Mouse (Mus musculus): ENCODE results near the gene Slc16a10. TPM values are rescaled to one million over a fixed set of nuclear protein-coding genes. Genes with fewer than 3 reads are reported as not detected.

Slc16a10 gene
- total RNA-seq, 2 experiments from 2014 or later = 24.4 to 40.8 TPM

DNA sequence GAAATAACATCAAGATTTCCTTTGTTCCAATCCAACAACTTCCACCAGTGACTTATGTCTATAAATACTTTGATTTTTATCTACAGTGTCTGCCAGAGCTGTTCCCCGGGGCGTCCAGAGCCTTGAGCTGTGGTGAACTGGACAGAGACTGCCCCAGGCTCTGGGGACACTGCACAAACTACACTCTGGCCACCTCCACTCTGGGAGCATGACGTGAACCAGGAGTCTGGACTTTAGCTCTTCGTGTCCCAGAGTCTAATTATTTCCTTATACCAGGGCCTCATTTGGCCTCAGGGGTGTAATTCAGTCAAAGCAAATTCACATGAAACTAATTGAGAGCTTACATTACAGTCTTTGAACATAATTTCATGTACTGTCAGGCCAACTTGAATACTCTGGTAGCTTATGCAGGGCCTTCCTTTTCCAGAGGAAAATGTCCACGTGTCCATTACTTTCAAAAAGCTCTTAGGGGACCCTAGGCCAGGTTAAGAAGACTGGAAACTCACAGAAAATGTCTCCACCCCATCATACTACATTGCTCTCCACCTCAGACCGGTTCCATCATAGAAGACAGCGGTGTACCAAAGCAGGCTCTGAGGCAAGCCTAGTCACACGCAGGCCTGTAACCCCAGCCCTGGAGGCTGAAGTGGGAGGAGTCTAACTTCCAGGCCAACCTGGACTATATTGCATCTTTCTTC lies 9.9 kb upstream of the Slc16a10 start:
- no peak for ATAC-seq (replicated peaks; ENCODE audit: poor library complexity)

DNA sequence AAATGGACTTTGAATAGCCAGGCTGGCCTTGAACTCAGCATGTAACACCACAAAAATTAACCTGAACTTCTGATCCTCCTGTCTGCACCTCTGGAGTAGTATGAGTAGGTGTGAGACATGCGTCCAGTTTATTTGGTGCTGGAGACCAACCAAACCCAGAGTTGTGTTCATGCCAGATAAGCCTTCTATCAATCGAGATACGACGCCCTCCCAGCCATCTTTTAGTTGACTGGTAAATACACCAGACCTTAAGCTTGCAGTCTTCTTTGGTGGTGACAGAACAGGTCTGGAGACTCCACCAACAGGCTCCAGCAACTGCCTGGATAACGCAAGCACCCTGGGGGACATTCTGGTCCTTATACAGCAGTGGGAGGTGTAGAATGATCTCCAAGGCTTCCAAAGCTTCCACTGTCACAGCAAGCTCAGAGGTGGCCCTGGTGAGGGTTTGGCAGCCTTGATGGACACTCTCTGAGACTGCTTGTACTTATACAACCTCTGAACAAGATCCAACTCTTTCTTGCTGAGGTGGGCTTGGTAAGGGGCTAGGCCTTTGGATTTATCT lies 7.6 kb upstream of the Slc16a10 start:
- ATAC-seq (replicated peaks; ENCODE audit: poor library complexity) = peak; percentile 66

DNA sequence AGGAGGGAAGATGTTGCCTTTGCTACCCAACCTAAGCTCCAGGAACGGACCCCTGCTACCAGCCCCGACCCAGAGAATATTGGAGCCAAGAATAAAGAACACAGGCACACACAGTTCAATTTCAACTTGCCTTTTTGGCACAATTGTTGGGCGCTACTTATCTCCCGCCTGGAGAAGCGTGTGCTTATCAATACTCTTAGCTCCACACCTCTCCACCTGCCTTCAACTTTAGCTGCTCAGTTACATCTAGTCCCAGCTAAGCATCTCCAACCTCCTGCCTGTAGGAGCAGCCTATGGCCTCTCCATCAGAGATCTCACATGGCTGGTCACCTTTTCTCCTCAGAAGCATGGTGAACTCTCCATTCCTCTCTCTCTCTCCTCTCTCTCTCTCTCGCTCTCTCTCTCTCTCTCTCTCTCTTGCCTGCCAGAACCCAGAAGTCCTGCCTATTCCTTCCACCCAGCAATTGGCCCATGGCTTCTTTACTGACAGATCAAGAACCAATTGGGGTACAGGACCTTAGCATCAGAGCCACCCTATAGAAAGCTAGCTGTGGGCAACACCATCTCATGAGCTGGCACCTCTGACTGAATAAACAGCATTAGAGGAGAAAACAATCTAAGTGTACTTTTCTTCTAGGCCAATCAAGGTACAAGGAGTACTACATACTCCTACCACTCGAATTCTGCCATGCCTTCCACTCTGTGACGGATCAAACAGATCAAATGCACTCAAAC lies 5.4 kb upstream of the Slc16a10 start:
- peak; percentile 52 for ATAC-seq (replicated peaks; ENCODE audit: poor library complexity)

DNA sequence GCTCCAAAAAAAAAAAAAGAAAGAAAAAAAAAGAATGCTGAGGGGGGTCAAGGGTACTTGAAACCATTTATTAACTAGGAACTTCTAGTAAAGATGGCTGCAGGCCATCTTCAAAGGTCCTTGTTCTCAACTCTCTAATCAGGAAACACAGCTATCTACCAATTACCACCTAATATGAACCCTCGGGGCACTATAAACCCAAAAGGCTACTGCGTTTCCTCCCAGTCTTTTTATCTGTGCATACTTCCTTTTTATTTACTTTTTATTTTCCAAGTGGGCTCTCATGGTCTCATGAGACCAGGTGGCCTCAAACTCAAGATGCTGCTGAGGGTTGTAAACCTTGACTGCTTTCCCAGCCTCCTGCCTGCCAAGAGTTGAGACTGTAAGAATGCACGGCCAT lies 4.4 kb upstream of the Slc16a10 start:
- ATAC-seq (replicated peaks; ENCODE audit: poor library complexity) = no peak

DNA sequence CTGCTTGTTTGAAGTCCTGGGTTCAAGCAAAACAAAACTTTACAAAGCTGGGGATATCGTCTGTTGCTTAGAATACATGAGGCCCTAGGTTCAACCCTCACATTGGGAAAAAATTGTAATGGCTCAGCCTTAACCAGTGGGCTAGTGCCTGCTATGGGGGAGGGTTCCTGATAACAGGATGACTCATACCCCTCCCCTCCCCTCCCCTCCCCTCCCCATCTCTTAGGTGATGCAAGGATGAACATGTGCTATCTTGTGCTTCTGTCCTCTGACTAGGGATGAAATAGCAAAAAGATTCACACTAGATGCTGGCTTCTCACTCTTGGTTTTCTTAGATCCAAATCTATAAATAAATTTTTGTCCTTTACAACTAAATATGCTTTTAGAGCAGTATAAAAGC lies 2.8 kb upstream of the Slc16a10 start:
- ATAC-seq (replicated peaks; ENCODE audit: poor library complexity) = no peak

DNA sequence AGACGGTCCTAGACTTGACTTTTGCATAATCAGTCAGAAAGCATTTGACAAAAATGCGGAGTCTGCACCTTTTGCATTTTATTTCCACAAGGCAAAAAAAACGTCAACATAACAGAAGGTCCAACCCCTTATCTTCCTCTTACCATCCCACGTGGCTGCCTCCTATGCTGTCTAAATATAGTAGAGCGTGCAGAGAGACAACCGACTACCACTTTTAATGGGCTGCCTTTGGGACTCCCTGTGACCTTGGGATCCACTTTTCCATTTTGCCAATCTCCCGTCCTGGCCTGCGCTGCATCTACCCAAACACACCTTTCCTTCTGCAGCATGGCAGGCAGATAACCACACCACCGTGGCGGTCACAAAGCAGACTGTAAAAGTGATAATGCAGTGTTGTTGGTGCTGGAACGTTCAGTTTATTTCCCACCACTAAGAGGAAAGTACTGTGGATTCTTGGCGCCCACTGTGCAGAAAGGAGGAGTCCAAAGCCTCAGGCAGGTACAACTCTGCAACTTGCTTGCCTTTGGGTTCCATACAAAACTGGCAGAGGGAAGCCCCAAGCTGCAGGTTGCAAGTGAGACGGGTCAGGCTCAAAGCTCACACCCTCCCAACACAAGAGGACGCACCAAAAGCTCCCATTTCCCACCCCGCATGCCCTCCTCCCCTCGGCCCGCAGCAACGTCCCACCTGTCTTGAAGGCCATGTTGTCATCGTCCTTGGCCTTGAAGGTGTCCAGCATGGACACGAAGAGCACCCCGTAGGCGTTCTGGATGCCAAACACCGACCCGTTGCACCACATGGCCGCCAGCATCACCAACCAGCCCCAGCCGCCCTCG lies 824 bp downstream of the Slc16a10 start:
- ATAC-seq (replicated peaks; ENCODE audit: poor library complexity) = peak; percentile 64

DNA sequence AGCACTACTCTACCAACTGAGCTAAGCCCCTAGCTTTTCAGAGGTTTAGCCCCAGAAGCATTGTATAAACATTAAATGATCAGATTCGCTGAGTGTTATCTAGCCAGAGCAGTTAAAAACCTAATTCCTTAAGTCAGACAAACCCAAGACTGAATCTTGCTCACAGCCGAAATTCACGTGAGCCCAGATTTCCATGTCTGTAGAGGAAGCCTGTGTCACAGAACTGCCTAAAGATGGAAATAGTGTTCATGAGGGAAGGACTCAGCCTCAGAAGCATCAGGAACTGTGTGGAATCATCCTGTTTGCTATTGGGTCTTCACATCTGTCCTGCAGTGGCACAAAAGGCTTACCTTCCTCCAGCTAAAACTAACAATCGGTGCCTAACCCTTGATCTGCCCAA lies 2.4 kb downstream of the Slc16a10 start:
- no peak for ATAC-seq (replicated peaks; ENCODE audit: poor library complexity)

DNA sequence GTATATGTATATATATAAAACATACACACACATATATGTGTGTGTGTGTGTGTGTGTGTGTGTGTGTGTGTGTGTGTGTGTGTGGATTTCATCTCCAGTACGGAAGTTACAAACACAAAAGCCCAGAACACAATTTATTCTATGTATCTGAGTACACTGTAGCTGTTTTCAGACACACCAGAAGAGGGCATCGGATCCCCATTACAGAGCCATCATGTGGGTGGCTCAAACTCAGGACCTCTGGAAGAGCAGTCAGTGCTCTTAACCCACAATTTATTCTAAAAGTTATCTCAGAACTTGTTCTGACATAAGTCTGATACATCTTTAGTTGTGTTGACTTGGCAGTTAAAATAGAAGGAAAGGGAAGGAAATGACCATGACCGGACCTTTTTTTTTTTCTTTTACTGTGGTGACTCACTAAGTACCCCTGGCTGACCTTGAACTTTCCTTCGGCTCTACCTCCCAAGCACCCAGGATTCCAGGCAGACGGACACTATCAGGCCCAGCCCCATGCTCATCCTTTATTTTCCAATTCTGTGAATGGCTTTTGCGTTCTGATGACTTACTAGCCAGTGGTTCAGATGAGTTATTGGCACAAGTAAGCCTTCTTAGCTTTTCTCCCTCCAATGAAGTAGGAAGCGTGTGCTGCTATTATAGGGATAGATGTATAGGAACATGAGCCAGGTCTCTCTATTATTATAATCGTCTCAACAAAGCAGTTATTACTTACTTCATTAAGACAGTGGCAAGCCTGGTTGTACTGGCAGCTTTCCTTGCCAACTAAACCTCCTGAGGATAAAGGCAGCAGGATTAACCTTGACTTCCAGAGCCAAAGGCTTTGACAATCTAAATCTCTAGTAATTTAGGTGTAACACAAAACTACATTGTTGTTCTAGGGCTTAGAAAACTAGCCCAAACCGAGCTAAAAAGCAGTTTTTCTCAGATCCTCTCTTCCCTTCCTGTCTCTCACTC lies 6.0 kb downstream of the Slc16a10 start:
- ATAC-seq (replicated peaks; ENCODE audit: poor library complexity) = no peak

DNA sequence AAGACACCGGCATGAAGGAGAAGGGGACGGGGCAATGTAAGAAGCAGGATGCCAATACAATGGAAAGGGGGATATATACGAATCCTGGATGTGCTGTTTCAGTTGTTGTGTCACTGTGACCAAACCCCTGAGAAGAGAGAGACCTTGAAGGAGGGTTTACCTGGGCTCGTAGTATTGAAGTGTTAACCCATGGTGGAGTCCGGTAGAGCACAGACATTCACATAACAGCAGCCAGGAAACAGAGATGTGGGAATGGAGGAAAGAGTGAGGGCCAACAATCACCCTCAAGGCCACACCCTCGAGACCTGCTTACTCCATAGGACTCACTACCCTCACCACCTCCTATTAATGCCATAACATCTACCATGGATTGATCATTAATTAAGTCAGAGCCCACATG lies 7.2 kb downstream of the Slc16a10 start:
- ATAC-seq (replicated peaks; ENCODE audit: poor library complexity) = no peak

DNA sequence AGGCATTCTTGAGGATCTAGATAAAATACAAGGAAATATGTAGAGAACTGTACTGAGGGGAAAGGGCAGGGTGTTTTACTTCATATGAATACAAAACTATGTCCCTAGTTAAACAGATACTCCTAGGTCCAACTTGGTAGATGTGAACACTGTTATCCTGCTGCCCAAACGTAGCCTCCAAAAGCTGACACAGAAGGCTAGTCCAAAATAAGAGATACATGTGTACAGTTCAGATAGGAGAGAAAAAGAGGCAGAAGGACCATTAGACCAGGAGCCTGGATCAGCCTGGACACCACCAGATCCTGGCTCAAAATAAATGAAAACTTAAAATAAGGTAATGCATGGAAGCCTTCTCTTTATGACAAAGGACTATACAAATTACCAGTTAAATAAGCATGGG lies 8.4 kb downstream of the Slc16a10 start:
- ATAC-seq (replicated peaks; ENCODE audit: poor library complexity) = no peak

DNA sequence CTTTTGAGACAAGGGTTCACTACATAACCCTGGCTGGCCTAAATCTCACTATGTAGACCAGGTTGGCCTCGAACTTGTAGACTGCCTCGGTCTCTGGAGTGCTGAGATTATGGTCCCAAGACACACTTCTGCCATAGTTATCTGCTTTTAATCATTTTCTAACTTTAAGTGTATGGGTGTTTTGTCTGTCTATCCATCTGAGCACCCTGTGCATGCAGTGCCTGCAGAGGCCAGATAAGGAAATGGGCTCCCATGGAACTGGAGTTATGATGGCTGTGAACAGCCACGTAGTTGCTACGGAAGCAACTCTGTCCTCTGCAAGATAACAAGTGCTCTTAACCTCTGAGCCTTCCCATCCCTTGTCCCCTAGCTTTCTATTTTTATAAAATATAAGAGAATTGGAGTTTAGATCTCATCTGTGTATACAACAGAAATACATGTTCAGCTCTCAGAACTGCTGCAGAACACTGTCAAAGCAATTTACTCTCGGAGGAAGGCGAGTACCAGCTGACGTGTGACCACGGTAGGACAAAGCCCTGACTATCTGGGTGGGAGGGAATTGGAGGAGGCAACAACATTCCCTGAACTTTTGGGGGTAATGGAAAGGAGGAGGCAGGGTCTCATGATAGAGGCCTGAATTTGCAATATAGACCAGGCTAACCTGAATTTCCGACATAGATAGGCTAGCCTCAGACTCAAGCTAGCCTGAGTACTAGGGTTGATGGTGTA lies 10.2 kb downstream of the Slc16a10 start:
- ATAC-seq (replicated peaks; ENCODE audit: poor library complexity) = peak; percentile 83

DNA sequence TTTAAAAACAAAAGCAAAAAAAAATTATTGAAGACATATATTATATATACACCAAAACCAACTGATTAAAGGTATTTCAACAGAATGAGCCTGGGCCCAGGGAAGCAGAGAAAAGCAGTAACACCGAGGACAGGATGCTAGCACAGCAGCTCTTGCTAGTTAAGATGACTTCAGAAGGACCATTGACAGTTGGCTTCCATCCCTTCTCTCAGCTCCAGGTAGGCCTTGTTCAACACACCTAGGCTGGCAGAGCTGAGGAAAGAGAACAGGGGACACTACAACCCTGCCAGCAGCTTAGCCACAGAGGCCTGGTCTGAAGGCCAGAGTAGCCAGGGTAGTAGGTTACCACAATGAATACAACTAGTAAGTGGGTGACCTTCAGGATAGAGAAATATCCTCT lies 11.9 kb downstream of the Slc16a10 start:
- no peak for ATAC-seq (replicated peaks; ENCODE audit: poor library complexity)

DNA sequence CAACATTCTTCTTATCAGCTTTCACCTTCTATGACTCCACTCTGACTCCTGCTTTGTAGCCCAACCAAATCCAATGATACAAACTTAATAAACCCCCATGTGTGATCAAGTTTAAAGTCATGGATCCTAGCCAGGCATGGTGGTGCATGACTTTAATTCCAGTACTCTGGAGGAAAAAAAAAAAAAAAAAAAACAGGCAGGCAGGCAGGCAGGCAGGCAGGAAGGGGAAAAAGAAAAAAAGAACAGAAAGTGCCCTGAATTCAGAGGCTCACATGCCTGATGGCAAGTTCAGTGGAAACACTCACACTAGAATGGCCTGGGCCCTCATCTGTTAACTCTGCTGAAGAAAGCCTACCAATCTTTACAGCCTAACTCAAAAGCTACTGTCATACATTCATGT lies 12.9 kb downstream of the Slc16a10 start:
- no peak for ATAC-seq (replicated peaks; ENCODE audit: poor library complexity)

DNA sequence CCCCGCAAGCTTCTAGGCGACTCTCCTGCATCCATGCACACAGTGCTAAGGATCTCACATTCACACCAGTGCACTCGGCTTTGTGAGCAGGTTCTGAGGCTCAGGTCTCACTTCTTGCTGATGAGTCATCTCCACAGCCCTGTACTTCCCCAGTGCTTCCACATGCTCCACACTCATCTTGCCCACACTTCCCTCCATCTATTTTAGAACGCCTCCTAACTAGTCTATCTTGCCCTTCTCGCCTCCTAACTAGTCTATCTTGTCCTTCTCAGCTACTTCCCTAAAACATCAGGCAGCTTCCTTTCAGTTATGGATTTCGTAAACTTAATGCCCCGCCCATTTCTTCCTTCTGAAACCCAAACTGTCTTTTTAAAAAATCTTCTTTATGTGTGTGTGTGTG lies 13.6 kb downstream of the Slc16a10 start:
- peak; percentile 65 for ATAC-seq (replicated peaks; ENCODE audit: poor library complexity)

DNA sequence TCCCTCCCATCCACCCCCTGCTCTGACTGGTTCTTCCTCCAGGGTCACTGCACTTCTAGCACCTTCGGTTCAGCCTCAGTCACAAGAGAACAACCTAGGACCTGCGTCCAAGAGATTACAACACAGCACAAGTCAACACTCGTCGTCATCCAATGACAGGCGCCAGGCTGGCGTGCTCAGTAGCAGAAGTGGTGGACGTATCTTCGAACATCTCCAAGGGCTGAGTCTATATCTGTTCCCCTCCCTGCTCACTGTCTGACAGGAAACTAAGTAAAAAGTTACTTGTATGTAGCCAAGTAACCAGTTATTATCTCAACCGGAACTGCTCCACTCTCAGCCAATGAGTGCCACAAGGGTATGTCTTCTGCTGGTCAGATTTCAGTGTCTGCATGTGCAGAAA lies 16.9 kb downstream of the Slc16a10 start:
- ATAC-seq (replicated peaks; ENCODE audit: poor library complexity) = peak; percentile 89

DNA sequence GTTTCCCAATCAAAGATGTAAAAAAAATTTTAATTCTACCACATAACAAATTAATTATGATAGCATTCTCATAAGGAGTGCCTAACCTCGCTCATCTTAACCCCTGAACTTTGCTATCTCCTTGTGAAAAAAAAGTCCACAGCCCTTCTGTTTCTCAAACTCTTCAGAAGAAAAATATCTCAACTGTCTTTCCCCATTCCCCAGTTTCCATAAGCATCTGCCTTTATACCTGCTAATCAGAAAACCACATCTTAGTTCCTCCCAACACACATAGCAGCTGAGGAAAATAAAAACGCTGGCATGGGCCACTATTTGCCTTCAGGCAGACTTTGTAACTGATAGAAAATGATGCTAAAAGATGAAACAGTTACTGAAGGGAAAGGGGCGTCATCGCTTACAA lies 17.5 kb downstream of the Slc16a10 start:
- ATAC-seq (replicated peaks; ENCODE audit: poor library complexity) = no peak

DNA sequence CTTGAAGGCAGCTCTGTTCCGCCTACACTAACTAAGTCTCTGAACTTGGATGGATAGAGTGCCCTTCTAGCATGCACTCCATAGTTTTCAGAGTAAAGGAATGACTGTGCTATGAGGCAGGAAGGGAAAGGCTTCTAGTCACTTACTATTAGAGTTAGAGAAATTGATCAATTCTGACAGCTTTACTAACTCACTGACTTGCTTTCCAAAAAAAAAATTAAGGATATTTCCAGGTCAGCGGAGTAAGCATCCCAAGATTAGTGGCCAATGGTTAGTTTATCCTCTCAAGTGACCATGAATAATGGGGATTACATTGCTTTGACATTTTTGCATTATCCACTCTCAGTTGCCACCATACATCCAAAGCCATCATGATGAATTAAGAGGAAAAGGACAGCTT lies 18.0 kb downstream of the Slc16a10 start:
- no peak for ATAC-seq (replicated peaks; ENCODE audit: poor library complexity)

DNA sequence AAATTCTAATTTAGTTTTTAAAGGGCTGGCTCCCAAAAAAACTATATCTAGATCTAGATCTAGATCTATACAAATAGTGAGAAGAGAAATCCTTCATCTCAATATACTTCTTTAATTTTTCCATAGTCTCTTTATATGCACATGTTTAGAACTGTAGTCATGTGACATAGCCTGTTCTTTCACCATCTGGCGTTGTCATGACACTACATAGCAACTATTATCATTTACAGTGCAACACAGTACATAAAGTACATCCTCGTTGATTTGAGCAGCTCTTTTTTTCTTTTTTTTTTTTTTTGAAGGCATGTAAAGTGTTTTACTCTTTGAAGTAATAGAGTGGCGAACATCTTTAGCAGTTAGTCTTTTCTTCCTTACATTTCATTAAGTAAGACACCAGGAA lies 22.6 kb downstream of the Slc16a10 start:
- ATAC-seq (replicated peaks; ENCODE audit: poor library complexity) = 0 out of 2 replicates have a peak, but pooled peaks have one; percentile 34

DNA sequence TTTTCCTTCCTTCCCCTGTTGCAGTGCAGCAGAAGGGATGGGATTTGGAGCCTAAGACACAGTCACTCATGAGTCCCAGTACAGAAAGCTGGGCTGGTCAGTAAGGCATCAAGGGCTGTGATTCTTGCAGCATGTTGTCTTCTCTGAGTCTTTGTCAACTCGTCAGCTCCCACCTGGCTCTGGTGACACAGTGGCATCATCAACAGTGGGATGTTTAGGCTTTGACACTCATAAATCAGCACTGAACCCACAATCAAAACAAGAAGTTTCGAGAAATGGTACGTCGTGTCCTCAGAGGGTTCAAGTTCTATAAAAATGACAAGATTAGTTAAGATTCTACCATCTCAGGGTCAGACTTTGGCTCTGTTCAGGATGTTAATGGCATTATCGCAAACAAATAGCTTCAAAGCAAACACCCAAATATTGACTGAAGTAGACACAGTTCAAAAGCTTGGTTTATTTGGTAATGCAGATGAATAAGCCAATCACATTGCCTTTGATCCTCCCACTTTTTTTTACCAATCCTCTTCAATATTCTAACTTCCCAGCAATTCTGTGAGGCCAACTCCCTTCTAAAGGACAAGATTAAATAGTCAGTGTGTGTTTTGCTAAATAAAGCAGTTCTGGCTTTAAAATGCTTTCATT lies 23.2 kb downstream of the Slc16a10 start:
- no peak for ATAC-seq (replicated peaks; ENCODE audit: poor library complexity)

Measured in megakaryocyte progenitor cell, adult 5-6 weeks (primary cell).